Mouse (Mus musculus): ENCODE data around the gene Dnah17. TPM values are rescaled to one million over a fixed set of nuclear protein-coding genes. Genes with fewer than 3 reads are reported as not detected.

Dnah17 gene
- total RNA-seq, 2 experiments from 2014 or later: not detected

DNA sequence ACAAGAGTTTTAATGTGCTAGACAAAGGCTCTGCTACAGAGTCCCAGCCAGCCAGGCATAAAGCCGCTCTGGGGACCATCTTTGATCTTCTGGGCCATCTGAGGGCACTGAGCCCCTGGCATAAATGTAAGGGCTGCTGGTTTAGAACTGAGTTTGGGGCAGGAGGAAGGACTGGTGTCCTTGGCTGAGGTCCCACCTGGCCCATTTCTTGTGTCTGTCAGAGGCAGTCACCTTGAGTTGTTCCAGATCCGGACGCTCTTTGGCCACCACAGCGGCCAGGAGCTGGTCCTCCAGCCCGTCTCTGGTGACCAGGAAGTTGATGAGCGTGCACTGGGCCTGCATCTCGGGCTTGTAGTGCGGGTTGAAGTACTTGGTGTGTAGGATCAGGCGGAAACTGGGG, 87.6 kb downstream of the Dnah17 start:
- ATAC-seq (replicated peaks; ENCODE audit: low FRiP score, poor library complexity, severe bottlenecking): no peak

DNA sequence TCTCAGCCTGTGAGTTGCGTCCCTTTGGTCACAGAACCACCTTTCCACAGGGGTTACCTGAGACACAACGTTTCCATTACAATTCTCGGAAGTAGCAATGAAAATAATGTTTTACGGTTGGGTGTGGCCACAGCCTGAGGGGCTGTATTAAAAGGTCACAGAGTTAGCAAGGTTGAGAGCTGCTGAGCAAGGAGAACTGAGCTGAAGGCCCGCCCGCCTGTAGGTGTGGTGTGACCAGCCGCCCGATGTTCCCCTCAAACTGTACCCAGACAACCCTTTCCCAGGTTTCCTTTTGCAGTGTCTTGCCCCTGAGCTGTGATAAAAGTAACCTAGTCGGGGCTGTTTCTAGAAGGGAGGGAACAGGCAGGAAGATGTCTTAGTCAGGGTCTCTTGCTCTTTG, 95.4 kb downstream of the Dnah17 start:
- no peak for ATAC-seq (replicated peaks; ENCODE audit: low FRiP score, poor library complexity, severe bottlenecking)

DNA sequence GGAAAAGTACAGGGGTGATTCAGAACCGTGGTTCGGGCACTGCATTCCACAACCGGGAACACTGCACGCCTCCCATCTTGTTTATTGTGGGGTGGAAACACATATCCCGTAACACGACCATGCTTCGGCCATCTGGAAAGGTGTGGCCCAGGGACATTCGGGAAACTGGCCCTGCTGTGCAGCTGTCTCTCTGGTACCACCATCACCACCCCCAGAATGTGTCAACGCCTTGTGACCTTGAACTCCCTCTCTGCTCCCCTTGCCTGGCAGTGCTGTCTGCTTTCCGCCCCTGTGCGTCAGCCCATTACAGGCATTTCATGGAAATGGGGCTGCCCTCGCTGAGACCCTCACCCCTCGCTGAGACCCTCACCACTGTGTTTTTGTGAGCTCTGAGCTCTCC, 96.0 kb downstream of the Dnah17 start:
- no peak for ATAC-seq (replicated peaks; ENCODE audit: low FRiP score, poor library complexity, severe bottlenecking)

GRCm38 (mm10) chr11:118031134-118031533, 99.3 kb downstream of the Dnah17 start:
- no peak for ATAC-seq (replicated peaks; ENCODE audit: low FRiP score, poor library complexity, severe bottlenecking)

- ATAC-seq (replicated peaks; ENCODE audit: low FRiP score, poor library complexity, severe bottlenecking): no peak
These were observed 101.3 kb downstream of the Dnah17 start for GRCm38 (mm10) chr11:118029170-118029569.

DNA sequence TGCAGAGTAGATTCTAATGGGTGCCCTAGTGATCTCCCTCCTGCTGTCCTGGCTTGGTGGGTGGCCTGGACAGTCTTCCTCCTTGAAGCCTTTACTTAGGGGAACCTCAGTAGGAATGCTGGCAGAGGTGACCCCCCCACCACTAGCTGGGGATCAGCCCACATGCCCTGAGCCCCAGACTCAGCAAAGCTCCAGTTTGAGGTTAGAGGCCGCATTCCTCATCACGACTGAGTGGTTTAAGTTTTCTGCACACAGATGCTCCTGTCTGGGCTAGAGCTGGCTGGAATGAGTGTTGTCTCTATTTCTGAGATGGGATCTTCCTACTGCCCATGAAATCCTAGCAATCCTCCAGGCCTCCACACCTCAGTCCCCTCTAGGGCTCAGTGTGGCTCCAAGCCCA, 106.3 kb downstream of the Dnah17 start:
- no peak for ATAC-seq (replicated peaks; ENCODE audit: low FRiP score, poor library complexity, severe bottlenecking)

- ATAC-seq (replicated peaks; ENCODE audit: low FRiP score, poor library complexity, severe bottlenecking): no peak
These were observed 107.0 kb downstream of the Dnah17 start for GRCm38 (mm10) chr11:118023475-118023874.

- ATAC-seq (replicated peaks; ENCODE audit: low FRiP score, poor library complexity, severe bottlenecking): peak; percentile 76
These were observed 108.6 kb downstream of the Dnah17 start for GRCm38 (mm10) chr11:118021806-118022205.

GRCm38 (mm10) chr11:118018328-118018727, 112.1 kb downstream of the Dnah17 start:
- ATAC-seq (replicated peaks; ENCODE audit: low FRiP score, poor library complexity, severe bottlenecking): no peak

DNA sequence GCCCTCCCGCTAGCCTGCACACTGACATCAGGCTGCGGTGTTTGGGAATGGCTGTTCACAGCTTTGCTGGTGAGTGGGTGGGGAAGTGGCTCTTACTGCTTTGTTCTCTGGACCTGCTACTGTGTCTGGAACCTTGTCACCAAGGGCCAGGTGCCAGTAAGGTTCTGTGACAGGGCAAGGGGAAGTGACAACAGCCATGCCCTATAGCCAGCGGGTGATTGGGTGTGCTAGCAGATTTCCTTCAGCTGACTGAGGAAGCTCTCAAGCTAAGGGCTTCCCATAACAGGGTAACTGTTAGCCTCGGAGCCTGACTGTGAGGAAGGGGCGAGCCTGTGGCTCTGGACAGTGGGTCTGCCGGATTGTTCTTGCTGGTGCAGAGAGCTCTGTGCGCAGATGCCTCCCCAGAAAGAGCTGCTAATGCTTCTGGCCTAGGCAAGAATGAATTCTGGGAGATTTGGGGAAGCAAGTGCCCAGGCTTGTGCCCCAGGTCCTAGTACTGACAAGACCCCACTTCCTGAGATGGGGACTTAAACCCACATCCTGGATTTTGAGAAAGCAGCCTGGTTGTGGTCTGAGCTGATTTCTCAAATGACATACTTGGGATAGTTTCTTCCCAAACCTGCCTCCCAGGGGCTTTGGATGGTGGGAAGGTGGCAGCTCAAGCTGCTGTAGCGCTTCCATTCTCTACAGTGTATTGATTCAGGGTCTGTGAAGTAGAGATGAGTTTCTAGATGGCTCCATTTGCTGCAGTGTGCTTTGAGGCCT, 114.9 kb downstream of the Dnah17 start:
- ATAC-seq (replicated peaks; ENCODE audit: low FRiP score, poor library complexity, severe bottlenecking): no peak

- no peak for ATAC-seq (replicated peaks; ENCODE audit: low FRiP score, poor library complexity, severe bottlenecking)
These were observed 115.9 kb downstream of the Dnah17 start for GRCm38 (mm10) chr11:118014391-118014995.

GRCm38 (mm10) chr11:118013339-118013738, 117.1 kb downstream of the Dnah17 start:
- ATAC-seq (replicated peaks; ENCODE audit: low FRiP score, poor library complexity, severe bottlenecking): no peak

GRCm38 (mm10) chr11:118012595-118012994, 117.8 kb downstream of the Dnah17 start:
- no peak for ATAC-seq (replicated peaks; ENCODE audit: low FRiP score, poor library complexity, severe bottlenecking)

GRCm38 (mm10) chr11:118009865-118010571, 120.4 kb downstream of the Dnah17 start:
- no peak for ATAC-seq (replicated peaks; ENCODE audit: low FRiP score, poor library complexity, severe bottlenecking)

GRCm38 (mm10) chr11:118008843-118009242, 121.6 kb downstream of the Dnah17 start:
- no peak for ATAC-seq (replicated peaks; ENCODE audit: low FRiP score, poor library complexity, severe bottlenecking)

- ATAC-seq (replicated peaks; ENCODE audit: low FRiP score, poor library complexity, severe bottlenecking): 0 out of 2 replicates have a peak, but pooled peaks have one; percentile 6
These were observed 122.2 kb downstream of the Dnah17 start for GRCm38 (mm10) chr11:118008144-118008805.

DNA sequence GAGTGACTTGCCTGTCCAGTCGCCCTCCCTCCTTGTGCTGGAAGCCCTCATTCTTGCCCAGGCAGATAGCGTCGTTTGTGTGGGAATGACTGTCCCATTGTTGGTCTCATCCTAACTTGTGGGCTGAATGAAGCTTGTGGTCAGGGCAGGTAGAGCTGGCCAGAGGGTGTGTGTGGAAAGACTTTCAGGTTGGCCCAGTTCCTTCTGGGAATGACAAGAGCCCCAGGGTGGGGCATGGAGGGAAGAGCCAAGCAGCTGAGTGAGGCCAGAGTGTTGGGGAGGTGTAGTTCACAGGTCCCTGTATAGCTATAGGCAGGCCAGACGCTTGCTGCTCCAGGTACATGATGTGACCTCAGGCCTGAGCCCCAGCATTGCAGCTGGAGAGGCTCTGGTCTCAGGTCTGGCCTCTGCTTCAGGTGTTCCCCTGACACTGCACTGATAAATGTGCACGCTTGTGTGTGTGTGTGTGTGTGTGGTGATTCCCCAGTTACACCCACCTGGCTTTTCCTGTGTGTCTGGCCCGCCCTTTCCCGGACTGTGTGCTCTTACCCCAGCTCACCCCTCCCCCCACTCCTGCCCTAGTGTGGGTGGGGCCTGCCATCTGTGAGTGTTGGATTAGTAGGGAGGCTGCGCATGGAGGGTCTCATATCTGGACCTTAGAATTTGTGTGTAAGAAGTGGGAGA, 122.8 kb downstream of the Dnah17 start:
- ATAC-seq (replicated peaks; ENCODE audit: low FRiP score, poor library complexity, severe bottlenecking): 0 out of 2 replicates have a peak, but pooled peaks have one; percentile 27

- no peak for ATAC-seq (replicated peaks; ENCODE audit: low FRiP score, poor library complexity, severe bottlenecking)
These were observed 126.2 kb downstream of the Dnah17 start for GRCm38 (mm10) chr11:118004217-118004616.

- ATAC-seq (replicated peaks; ENCODE audit: low FRiP score, poor library complexity, severe bottlenecking): no peak
These were observed 126.7 kb downstream of the Dnah17 start for GRCm38 (mm10) chr11:118003718-118004117.

DNA sequence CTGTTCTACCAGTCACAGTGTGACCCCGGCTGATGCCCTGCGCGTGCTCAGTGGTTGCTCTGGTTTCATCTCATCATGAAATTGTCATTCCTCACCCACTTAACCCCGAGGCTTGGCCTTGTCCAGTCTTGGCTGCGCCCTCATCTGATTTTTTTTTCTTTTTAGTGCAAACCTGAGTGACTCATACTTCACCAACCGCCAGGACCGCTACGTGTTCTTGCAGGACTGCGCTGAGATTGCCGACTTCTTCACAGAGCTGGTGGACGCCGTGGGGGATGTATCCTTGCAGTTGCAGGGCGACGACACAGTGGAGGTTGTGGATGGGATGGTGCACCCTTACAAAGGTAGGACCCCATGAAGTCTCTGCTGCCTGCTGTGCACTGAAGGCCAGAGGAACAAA, 127.3 kb downstream of the Dnah17 start:
- ATAC-seq (replicated peaks; ENCODE audit: low FRiP score, poor library complexity, severe bottlenecking): no peak

Data from erythroblast, adult 5-6 weeks (primary cell).